Mouse (Mus musculus): ENCODE data around the gene Arhgap15.

Arhgap15 gene

GRCm38 (mm10) chr2:43783759-43784735 is 35.4 kb downstream of the Arhgap15 start:
- no peak for DNase-seq (ENCODE audit: low spot score)

GRCm38 (mm10) chr2:43786101-43786500 is 37.5 kb downstream of the Arhgap15 start:
- DNase-seq (ENCODE audit: low spot score): no peak

GRCm38 (mm10) chr2:43787141-43787540 is 38.5 kb downstream of the Arhgap15 start:
- no peak for DNase-seq (ENCODE audit: low spot score)

- no peak for DNase-seq (ENCODE audit: low spot score)
Observed at GRCm38 (mm10) chr2:43788484-43788883, 39.9 kb downstream of the Arhgap15 start.

- no peak for DNase-seq (ENCODE audit: low spot score)
Observed at GRCm38 (mm10) chr2:43790049-43790693, 41.5 kb downstream of the Arhgap15 start.

- DNase-seq (ENCODE audit: low spot score): no peak
Observed at GRCm38 (mm10) chr2:43791575-43791974, 43.0 kb downstream of the Arhgap15 start.

- DNase-seq (ENCODE audit: low spot score): no peak
Observed at GRCm38 (mm10) chr2:43793105-43793504, 44.5 kb downstream of the Arhgap15 start.

GRCm38 (mm10) chr2:43794700-43795099 is 46.1 kb downstream of the Arhgap15 start:
- peak; percentile 18 for DNase-seq (ENCODE audit: low spot score)

GRCm38 (mm10) chr2:43796448-43796847 is 47.8 kb downstream of the Arhgap15 start:
- no peak for DNase-seq (ENCODE audit: low spot score)

GRCm38 (mm10) chr2:43805960-43806744 is 57.5 kb downstream of the Arhgap15 start:
- no peak for DNase-seq (ENCODE audit: low spot score)

GRCm38 (mm10) chr2:43815896-43816787 is 67.5 kb downstream of the Arhgap15 start:
- no peak for DNase-seq (ENCODE audit: low spot score)

- DNase-seq (ENCODE audit: low spot score): no peak
Observed at GRCm38 (mm10) chr2:43816788-43817581, 68.4 kb downstream of the Arhgap15 start.

- DNase-seq (ENCODE audit: low spot score): no peak
Observed at GRCm38 (mm10) chr2:43835931-43836330, 87.3 kb downstream of the Arhgap15 start.

GRCm38 (mm10) chr2:43841644-43842043 is 93.0 kb downstream of the Arhgap15 start:
- DNase-seq (ENCODE audit: low spot score): no peak

- peak; percentile 11 for DNase-seq (ENCODE audit: low spot score)
Observed at GRCm38 (mm10) chr2:43851195-43851594, 102.6 kb downstream of the Arhgap15 start.

- no peak for DNase-seq (ENCODE audit: low spot score)
Observed at GRCm38 (mm10) chr2:43862709-43863108, 114.1 kb downstream of the Arhgap15 start.

- DNase-seq (ENCODE audit: low spot score): peak; percentile 66
Observed at GRCm38 (mm10) chr2:43902403-43902973, 153.9 kb downstream of the Arhgap15 start.

- no peak for DNase-seq (ENCODE audit: low spot score)
Observed at GRCm38 (mm10) chr2:43907496-43907895, 158.9 kb downstream of the Arhgap15 start.

- DNase-seq (ENCODE audit: low spot score): no peak
Observed at GRCm38 (mm10) chr2:43914104-43914503, 165.5 kb downstream of the Arhgap15 start.

- no peak for DNase-seq (ENCODE audit: low spot score)
Observed at GRCm38 (mm10) chr2:43923863-43924340, 175.3 kb downstream of the Arhgap15 start.

Measured in T-cell, adult 2 months (primary cell).